Mouse (Mus musculus): ENCODE data around the gene Cacng5. TPM values are rescaled to one million over a fixed set of nuclear protein-coding genes. Genes with fewer than 3 reads are reported as not detected.

The Cacng5 gene
- polyA plus RNA-seq, 1 experiment from 2014 or later: not detected

GRCm38 (mm10) chr11:107917721-107918235 lies 2.9 kb upstream of the Cacng5 start:
- Histone ChIP-seq H3K9me3 (ENCODE audit: low read length) (no peaks in the 10 kb centered on the region), H3K9ac (replicated peaks; ENCODE audit: low read depth) (no peak overlapping the region), H3K27me3 (replicated peaks; ENCODE audit: insufficient read depth, low read length) (no peaks in the 10 kb centered on the region), H3K27ac (ENCODE audit: low read length) (no peak overlapping the region), H3K36me3 (ENCODE audit: insufficient read depth, low read length) (no peaks in the 10 kb centered on the region), H3K4me3 (ENCODE audit: low read depth, low read length) (no peak overlapping the region), H3K4me2 (replicated peaks; ENCODE audit: low read depth, low read length) (no peak overlapping the region), H3K4me1 (ENCODE audit: insufficient read depth, low read depth, low read length) (no peaks in the 10 kb centered on the region)
- TF ChIP-seq CTCF (IDR thresholded peaks at IDR 0.05) (no peak), EP300 (IDR thresholded peaks at IDR 0.05) (no peak)
- 51% methylated on average over 9 of the region's 9 CpGs for WGBS
- ATAC-seq (no peak), DNase-seq (ENCODE audit: low spot score) (no peak)

GRCm38 (mm10) chr11:107913317-107913716 lies 1.5 kb downstream of the Cacng5 start:
- Histone ChIP-seq H3K36me3 (ENCODE audit: insufficient read depth, low read length) (no peaks in the 10 kb centered on the region), H3K27ac (ENCODE audit: low read length) (no peak overlapping the region), H3K4me2 (replicated peaks; ENCODE audit: low read depth, low read length) (no peak overlapping the region), H3K9me3 (ENCODE audit: low read length) (no peaks in the 10 kb centered on the region), H3K9ac (replicated peaks; ENCODE audit: low read depth) (no peak overlapping the region), H3K4me3 (ENCODE audit: low read depth, low read length) (no peak overlapping the region), H3K27me3 (replicated peaks; ENCODE audit: insufficient read depth, low read length) (no peaks in the 10 kb centered on the region), H3K4me1 (ENCODE audit: insufficient read depth, low read depth, low read length) (no peaks in the 10 kb centered on the region)
- no peak for ATAC-seq
- 56% methylated on average over 3 of the region's 3 CpGs for WGBS
- no peak for DNase-seq (ENCODE audit: low spot score)
- TF ChIP-seq CTCF (IDR thresholded peaks at IDR 0.05) (0 out of 2 replicates have a peak, but pooled peaks have one; percentile 17), EP300 (IDR thresholded peaks at IDR 0.05) (no peak)

GRCm38 (mm10) chr11:107905364-107905763 lies 9.5 kb downstream of the Cacng5 start:
- DNase-seq (ENCODE audit: low spot score) (no peak), ATAC-seq (no peak)
- Histone ChIP-seq H3K9ac (replicated peaks; ENCODE audit: low read depth) (no peak overlapping the region), H3K4me2 (replicated peaks; ENCODE audit: low read depth, low read length) (no peak overlapping the region), H3K4me1 (ENCODE audit: insufficient read depth, low read depth, low read length) (no peaks in the 10 kb centered on the region), H3K9me3 (ENCODE audit: low read length) (no peaks in the 10 kb centered on the region), H3K4me3 (ENCODE audit: low read depth, low read length) (no peak overlapping the region), H3K36me3 (ENCODE audit: insufficient read depth, low read length) (no peaks in the 10 kb centered on the region), H3K27me3 (replicated peaks; ENCODE audit: insufficient read depth, low read length) (no peaks in the 10 kb centered on the region), H3K27ac (ENCODE audit: low read length) (no peak overlapping the region)
- 75% methylated on average over 9 of the region's 9 CpGs for WGBS
- TF ChIP-seq EP300 (IDR thresholded peaks at IDR 0.05) (no peak), CTCF (IDR thresholded peaks at IDR 0.05) (no peak)

- Histone ChIP-seq H3K9ac (replicated peaks; ENCODE audit: low read depth) (no peak overlapping the region), H3K27me3 (replicated peaks; ENCODE audit: insufficient read depth, low read length) (no peaks in the 10 kb centered on the region), H3K4me3 (ENCODE audit: low read depth, low read length) (no peak overlapping the region), H3K4me2 (replicated peaks; ENCODE audit: low read depth, low read length) (no peak overlapping the region), H3K9me3 (ENCODE audit: low read length) (no peaks in the 10 kb centered on the region), H3K27ac (ENCODE audit: low read length) (no peak overlapping the region), H3K4me1 (ENCODE audit: insufficient read depth, low read depth, low read length) (no peaks in the 10 kb centered on the region), H3K36me3 (ENCODE audit: insufficient read depth, low read length) (no peaks in the 10 kb centered on the region)
- WGBS: 16% methylated on average over 4 of the region's 4 CpGs
- TF ChIP-seq EP300 (IDR thresholded peaks at IDR 0.05) (no peak), CTCF (IDR thresholded peaks at IDR 0.05) (no peak)
- DNase-seq (ENCODE audit: low spot score) (no peak), ATAC-seq (no peak)
Measured at GRCm38 (mm10) chr11:107903966-107904605, 10.8 kb downstream of the Cacng5 start.

- DNase-seq (ENCODE audit: low spot score): no peak
- no peak overlapping the region for H3K9ac ChIP-seq (replicated peaks; ENCODE audit: low read depth)
- no peaks in the 10 kb centered on the region for H3K36me3 ChIP-seq (ENCODE audit: insufficient read depth, low read length)
- H3K27ac ChIP-seq (ENCODE audit: low read length): no peak overlapping the region
- no peaks in the 10 kb centered on the region for H3K27me3 ChIP-seq (replicated peaks; ENCODE audit: insufficient read depth, low read length)
- H3K9me3 ChIP-seq (ENCODE audit: low read length): no peaks in the 10 kb centered on the region
- no peak overlapping the region for H3K4me2 ChIP-seq (replicated peaks; ENCODE audit: low read depth, low read length)
- no peak for ATAC-seq
- H3K4me3 ChIP-seq (ENCODE audit: low read depth, low read length): no peak overlapping the region
- TF ChIP-seq CTCF (IDR thresholded peaks at IDR 0.05) (peak; percentile 31; the same call in 1 of the 2 replicates), EP300 (IDR thresholded peaks at IDR 0.05) (no peak)
- no peaks in the 10 kb centered on the region for H3K4me1 ChIP-seq (ENCODE audit: insufficient read depth, low read depth, low read length)
- WGBS: 38% methylated on average over 4 of the region's 4 CpGs
Measured at GRCm38 (mm10) chr11:107900470-107900869, 14.4 kb downstream of the Cacng5 start.

GRCm38 (mm10) chr11:107898698-107899097 lies 16.2 kb downstream of the Cacng5 start:
- 50% methylated on average over 2 of the region's 2 CpGs for WGBS
- no peak for ATAC-seq
- Histone ChIP-seq H3K27me3 (replicated peaks; ENCODE audit: insufficient read depth, low read length) (no peaks in the 10 kb centered on the region), H3K4me3 (ENCODE audit: low read depth, low read length) (no peak overlapping the region), H3K9me3 (ENCODE audit: low read length) (no peaks in the 10 kb centered on the region), H3K9ac (replicated peaks; ENCODE audit: low read depth) (no peak overlapping the region), H3K36me3 (ENCODE audit: insufficient read depth, low read length) (no peaks in the 10 kb centered on the region), H3K4me2 (replicated peaks; ENCODE audit: low read depth, low read length) (no peak overlapping the region), H3K27ac (ENCODE audit: low read length) (no peak overlapping the region), H3K4me1 (ENCODE audit: insufficient read depth, low read depth, low read length) (no peaks in the 10 kb centered on the region)
- TF ChIP-seq CTCF (IDR thresholded peaks at IDR 0.05) (no peak), EP300 (IDR thresholded peaks at IDR 0.05) (no peak)
- no peak for DNase-seq (ENCODE audit: low spot score)
